Mouse (Mus musculus): ENCODE data around the gene Gpr3. TPM values are rescaled to one million over a fixed set of nuclear protein-coding genes. Genes with fewer than 3 reads are reported as not detected.

The Gpr3 gene
- polyA plus RNA-seq, 1 experiment from 2014 or later: not detected

- WGBS: 22% methylated on average over 10 of the region's 10 CpGs
- no peaks in the 10 kb centered on the region for H3K36me3 ChIP-seq (ENCODE audit: control insufficient read depth, insufficient read depth)
Observed at GRCm38 (mm10) chr4:133213661-133214060, 1.3 kb upstream of the Gpr3 start.

GRCm38 (mm10) chr4:133213268-133213590 is 893 bp upstream of the Gpr3 start:
- H3K27ac ChIP-seq (ENCODE audit: low read depth, low read length): no peak overlapping the region
- H3K9me3 ChIP-seq (ENCODE audit: control insufficient read depth): no peaks in the 10 kb centered on the region
- peak; percentile 47 for TF ChIP-seq CTCF (IDR thresholded peaks at IDR 0.05; ENCODE audit: low read depth)
- WGBS: 1% methylated on average over 9 of the region's 9 CpGs
- H3K4me1 ChIP-seq (replicated peaks; ENCODE audit: control insufficient read depth, insufficient read depth, low read length): peaks cover 9% of the 10 kb centered on the region
- peak; percentile 6; the same call in 1 of the 2 replicates for ATAC-seq
- peak overlapping the region; percentile 61; the same call in 1 of the 2 replicates for H3K4me3 ChIP-seq (ENCODE audit: low read depth, low read length)
- H3K36me3 ChIP-seq (ENCODE audit: control insufficient read depth, insufficient read depth): no peaks in the 10 kb centered on the region
- H3K4me2 ChIP-seq (replicated peaks; ENCODE audit: low read depth): peak overlapping the region; percentile 100
- H3K27me3 ChIP-seq (replicated peaks; ENCODE audit: control insufficient read depth, insufficient read depth, low read length): peaks cover 23% of the 10 kb centered on the region
- no peak overlapping the region for H3K9ac ChIP-seq (ENCODE audit: low read depth, low read length)

More at GRCm38 (mm10) chr4:133213661-133214060, 1.3 kb upstream of the Gpr3 start:
- ATAC-seq: no peak
- peaks cover 23% of the 10 kb centered on the region for H3K27me3 ChIP-seq (replicated peaks; ENCODE audit: control insufficient read depth, insufficient read depth, low read length)
- H3K4me3 ChIP-seq (ENCODE audit: low read depth, low read length): peak overlapping the region; percentile 61; the same call in 1 of the 2 replicates
- H3K9ac ChIP-seq (ENCODE audit: low read depth, low read length): no peak overlapping the region
- no peak for TF ChIP-seq CTCF (IDR thresholded peaks at IDR 0.05; ENCODE audit: low read depth)
- H3K9me3 ChIP-seq (ENCODE audit: control insufficient read depth): no peaks in the 10 kb centered on the region
- H3K4me2 ChIP-seq (replicated peaks; ENCODE audit: low read depth): peak overlapping the region; percentile 100; the same call in 1 of the 2 replicates
- H3K4me1 ChIP-seq (replicated peaks; ENCODE audit: control insufficient read depth, insufficient read depth, low read length): peaks cover 9% of the 10 kb centered on the region
- H3K27ac ChIP-seq (ENCODE audit: low read depth, low read length): no peak overlapping the region

- peak; percentile 69 for ATAC-seq
- peak overlapping the region; percentile 61 for H3K4me3 ChIP-seq (ENCODE audit: low read depth, low read length)
- peaks cover 9% of the 10 kb centered on the region for H3K4me1 ChIP-seq (replicated peaks; ENCODE audit: control insufficient read depth, insufficient read depth, low read length)
- H3K4me2 ChIP-seq (replicated peaks; ENCODE audit: low read depth): peak overlapping the region; percentile 100
- H3K27ac ChIP-seq (ENCODE audit: low read depth, low read length): no peak overlapping the region
- peak; percentile 51 for TF ChIP-seq CTCF (IDR thresholded peaks at IDR 0.05; ENCODE audit: low read depth)
- no peaks in the 10 kb centered on the region for H3K36me3 ChIP-seq (ENCODE audit: control insufficient read depth, insufficient read depth)
- no peaks in the 10 kb centered on the region for H3K9me3 ChIP-seq (ENCODE audit: control insufficient read depth)
- peaks cover 23% of the 10 kb centered on the region for H3K27me3 ChIP-seq (replicated peaks; ENCODE audit: control insufficient read depth, insufficient read depth, low read length)
- H3K9ac ChIP-seq (ENCODE audit: low read depth, low read length): peak overlapping the region; percentile 17
- WGBS: 2% methylated on average over 44 of the region's 44 CpGs
Observed at GRCm38 (mm10) chr4:133212562-133213267, 379 bp upstream of the Gpr3 start.

GRCm38 (mm10) chr4:133210788-133211390 is 1.4 kb downstream of the Gpr3 start:
- no peak for ATAC-seq
- H3K4me2 ChIP-seq (replicated peaks; ENCODE audit: low read depth): no peak overlapping the region
- no peaks in the 10 kb centered on the region for H3K36me3 ChIP-seq (ENCODE audit: control insufficient read depth, insufficient read depth)
- no peak overlapping the region for H3K4me3 ChIP-seq (ENCODE audit: low read depth, low read length)
- no peaks in the 10 kb centered on the region for H3K9me3 ChIP-seq (ENCODE audit: control insufficient read depth)
- peaks cover 23% of the 10 kb centered on the region for H3K27me3 ChIP-seq (replicated peaks; ENCODE audit: control insufficient read depth, insufficient read depth, low read length)
- no peak overlapping the region for H3K9ac ChIP-seq (ENCODE audit: low read depth, low read length)
- H3K27ac ChIP-seq (ENCODE audit: low read depth, low read length): no peak overlapping the region
- 94% methylated on average over 19 of the region's 19 CpGs for WGBS
- peaks cover 9% of the 10 kb centered on the region for H3K4me1 ChIP-seq (replicated peaks; ENCODE audit: control insufficient read depth, insufficient read depth, low read length)
- TF ChIP-seq CTCF (IDR thresholded peaks at IDR 0.05; ENCODE audit: low read depth): no peak

- Histone ChIP-seq H3K36me3 (ENCODE audit: control insufficient read depth, insufficient read depth) (no peaks in the 10 kb centered on the region), H3K27ac (ENCODE audit: low read depth, low read length) (no peak overlapping the region), H3K4me1 (replicated peaks; ENCODE audit: control insufficient read depth, insufficient read depth, low read length) (peaks cover 9% of the 10 kb centered on the region), H3K4me2 (replicated peaks; ENCODE audit: low read depth) (no peak overlapping the region), H3K9me3 (ENCODE audit: control insufficient read depth) (no peaks in the 10 kb centered on the region), H3K9ac (ENCODE audit: low read depth, low read length) (no peak overlapping the region), H3K27me3 (replicated peaks; ENCODE audit: control insufficient read depth, insufficient read depth, low read length) (peaks cover 23% of the 10 kb centered on the region), H3K4me3 (ENCODE audit: low read depth, low read length) (no peak overlapping the region)
- ATAC-seq: no peak
- no peak for TF ChIP-seq CTCF (IDR thresholded peaks at IDR 0.05; ENCODE audit: low read depth)
- 91% methylated on average over 24 of the region's 24 CpGs for WGBS
Observed at GRCm38 (mm10) chr4:133210023-133210787, 2.1 kb downstream of the Gpr3 start.

GRCm38 (mm10) chr4:133209366-133209765 is 3.0 kb downstream of the Gpr3 start:
- H3K36me3 ChIP-seq (ENCODE audit: control insufficient read depth, insufficient read depth): no peaks in the 10 kb centered on the region
- no peak for ATAC-seq
- H3K4me3 ChIP-seq (ENCODE audit: low read depth, low read length): no peak overlapping the region
- no peak overlapping the region for H3K9ac ChIP-seq (ENCODE audit: low read depth, low read length)
- 5% methylated on average over 11 of the region's 11 CpGs for WGBS
- peaks cover 9% of the 10 kb centered on the region for H3K4me1 ChIP-seq (replicated peaks; ENCODE audit: control insufficient read depth, insufficient read depth, low read length)
- peak; percentile 89 for TF ChIP-seq CTCF (IDR thresholded peaks at IDR 0.05; ENCODE audit: low read depth)
- H3K27ac ChIP-seq (ENCODE audit: low read depth, low read length): no peak overlapping the region
- peaks cover 23% of the 10 kb centered on the region for H3K27me3 ChIP-seq (replicated peaks; ENCODE audit: control insufficient read depth, insufficient read depth, low read length)
- H3K4me2 ChIP-seq (replicated peaks; ENCODE audit: low read depth): no peak overlapping the region
- H3K9me3 ChIP-seq (ENCODE audit: control insufficient read depth): no peaks in the 10 kb centered on the region
